Mouse (Mus musculus): ENCODE data around the gene Porcn.

Porcn gene

GRCm38 (mm10) chrX:8206015-8206693, at the start of gene Porcn:
TSS of gene Porcn (minus strand) at chrX:8206525.
- peak; percentile 29 for DNase-seq (ENCODE audit: low read depth)

- no peak for DNase-seq (ENCODE audit: low read depth)
Measured at GRCm38 (mm10) chrX:8255807-8256206, 49.5 kb upstream of the Porcn start.

GRCm38 (mm10) chrX:8253711-8254110, 47.4 kb upstream of the Porcn start:
- DNase-seq (ENCODE audit: low read depth) = no peak

- peak; percentile 95 for DNase-seq (ENCODE audit: low read depth)
Measured at GRCm38 (mm10) chrX:8252334-8253285, 46.3 kb upstream of the Porcn start, which contains the start of gene Ftsj1. TSS of gene Ftsj1 (minus strand) at chrX:8252406.

- no peak for DNase-seq (ENCODE audit: low read depth)
Measured at GRCm38 (mm10) chrX:8251789-8252333, 45.5 kb upstream of the Porcn start.

- DNase-seq (ENCODE audit: low read depth) = no peak
Measured at GRCm38 (mm10) chrX:8248542-8249120, 42.3 kb upstream of the Porcn start.

GRCm38 (mm10) chrX:8247680-8248079, 41.4 kb upstream of the Porcn start:
- DNase-seq (ENCODE audit: low read depth) = no peak

GRCm38 (mm10) chrX:8238804-8239395, 32.6 kb upstream of the Porcn start:
- DNase-seq (ENCODE audit: low read depth) = no peak

GRCm38 (mm10) chrX:8236704-8237103, 30.4 kb upstream of the Porcn start:
- DNase-seq (ENCODE audit: low read depth) = peak; percentile 22

GRCm38 (mm10) chrX:8233602-8234001, 27.3 kb upstream of the Porcn start:
- no peak for DNase-seq (ENCODE audit: low read depth)

GRCm38 (mm10) chrX:8230272-8230671, 23.9 kb upstream of the Porcn start:
- DNase-seq (ENCODE audit: low read depth) = no peak

GRCm38 (mm10) chrX:8223473-8223872, 17.1 kb upstream of the Porcn start:
- DNase-seq (ENCODE audit: low read depth) = no peak

GRCm38 (mm10) chrX:8222678-8223421, 16.5 kb upstream of the Porcn start:
- DNase-seq (ENCODE audit: low read depth) = no peak

GRCm38 (mm10) chrX:8222296-8222677, 16.0 kb upstream of the Porcn start:
- DNase-seq (ENCODE audit: low read depth) = no peak

GRCm38 (mm10) chrX:8219651-8220050, 13.3 kb upstream of the Porcn start:
- no peak for DNase-seq (ENCODE audit: low read depth)

- DNase-seq (ENCODE audit: low read depth) = no peak
Measured at GRCm38 (mm10) chrX:8218114-8218513, 11.8 kb upstream of the Porcn start.

- DNase-seq (ENCODE audit: low read depth) = no peak
Measured at GRCm38 (mm10) chrX:8217383-8217782, 11.1 kb upstream of the Porcn start.

GRCm38 (mm10) chrX:8211490-8212207, 5.3 kb upstream of the Porcn start:
- DNase-seq (ENCODE audit: low read depth) = no peak

- DNase-seq (ENCODE audit: low read depth) = no peak
Measured at GRCm38 (mm10) chrX:8209720-8210119, 3.4 kb upstream of the Porcn start.

GRCm38 (mm10) chrX:8207224-8207623, 899 bp upstream of the Porcn start:
- no peak for DNase-seq (ENCODE audit: low read depth)

Measured in induced T-regulatory cell, adult 2 months (primary cell).